Mouse (Mus musculus) neural tube, embryonic 11.5 days (tissue): ENCODE results near the gene Smarcd3. TPM values are rescaled to one million over a fixed set of nuclear protein-coding genes. Genes with fewer than 3 reads are reported as not detected.

Experiments
- ATAC-seq: fragments of 200-750 bp; cut with Nextera tagmentation; 2 replicates; pipeline ENCODE4 v1.8.0; 2017; ENCODE audit warnings: moderate number of reproducible peaks, mild to moderate bottlenecking, moderate TSS enrichment, moderate library complexity; ENCODE audit not compliant: insufficient read depth, low FRiP score, low TSS enrichment
- DNase-seq: peaks from one replicate; pipeline ENCODE4 v3.0.0-alpha.2; 2015; ENCODE audit warnings: low spot score
- H3K27ac ChIP-seq: fragments of 300-500 bp; sonication (generic); 2 replicates; pipeline ENCODE4 v1.5.1; 2014; ENCODE audit warnings: low read depth, mild to moderate bottlenecking, low read length
- H3K27me3 ChIP-seq: fragments of 300-500 bp; sonication (generic); 2 replicates; pipeline ENCODE4 v1.6.1; 2014; ENCODE audit warnings: mild to moderate bottlenecking, low read length, mixed read lengths; ENCODE audit not compliant: control insufficient read depth, insufficient read depth
- H3K36me3 ChIP-seq: fragments of 300-500 bp; sonication (generic); 2 replicates; pipeline ENCODE4 v1.6.1; 2014; ENCODE audit warnings: mild to moderate bottlenecking, low read length, moderate library complexity, mixed read lengths; ENCODE audit not compliant: control insufficient read depth, insufficient read depth
- H3K4me1 ChIP-seq: fragments of 300-500 bp; sonication (generic); 2 replicates; pipeline ENCODE4 v1.6.1; 2014; ENCODE audit warnings: low read length, mixed read lengths; ENCODE audit not compliant: control insufficient read depth, insufficient read depth
- H3K4me2 ChIP-seq: fragments of 300-500 bp; sonication (generic); 2 replicates; pipeline ENCODE4 v1.6.1; 2014; ENCODE audit warnings: low read depth, mild to moderate bottlenecking, moderate library complexity
- H3K4me3 ChIP-seq: fragments of 300-500 bp; sonication (generic); 2 replicates; pipeline ENCODE4 v1.5.1; 2014; ENCODE audit warnings: low read depth, low read length
- H3K9ac ChIP-seq: fragments of 300-500 bp; sonication (generic); 2 replicates; pipeline ENCODE4 v1.6.1; 2014; ENCODE audit warnings: mild to moderate bottlenecking, low read length
- H3K9me3 ChIP-seq: fragments of 300-500 bp; sonication (generic); 2 replicates; pipeline ENCODE4 v1.6.1; 2016; ENCODE audit warnings: low read length; ENCODE audit not compliant: control insufficient read depth
- WGBS: fragments of 180-500 bp; shearing (Covaris S2); extraction: QIAGEN DNeasy Blood & Tissue Kit; methylation state at CpG from one replicate; pipeline ENCODE4 v1.1.7; 2014; 5-methylcytosine and 5-hydroxymethylcytosine counted together
- polyA plus RNA-seq: library from polyadenylated mRNA; unstranded; fragments of >200 nt; fragmentation: Nextera tagmentation; extraction: Ambion mirVana; gene quantifications from 2 replicates; pipeline ENCODE4 v1.2.1, GENCODE M21; 2014

The Smarcd3 gene
- polyA plus RNA-seq: 43.7 and 49.3 TPM in 2 replicates

- Histone ChIP-seq H3K36me3 (no peaks in the 10 kb centered on the region), H3K4me1 (peaks cover 3% of the 10 kb centered on the region; the same call in 1 of the 2 replicates), H3K9ac (peak within 1 kb of the TSS; percentile 71), H3K4me3 (peak within 1 kb of the TSS; percentile 43), H3K27me3 (peaks cover 6% of the 10 kb centered on the region; the same call in 1 of the 2 replicates), H3K27ac (no peak within 1 kb of the TSS), H3K9me3 (no peaks in the 10 kb centered on the region), H3K4me2 (peak within 1 kb of the TSS; percentile 73)
- 3% methylated on average over 37 of the region's 37 CpGs for WGBS
- DNase-seq (peak; percentile 78), ATAC-seq (peak; percentile 58; the same call in 1 of the 2 replicates)
Observed at GRCm38 (mm10) chr5:24623986-24624821, at the start of gene Smarcd3. TSS of gene Smarcd3 (minus strand) at chr5:24624411.

GRCm38 (mm10) chr5:24661457-24661856 lies 37.2 kb upstream of the Smarcd3 start:
- Histone ChIP-seq H3K27me3 (no peaks in the 10 kb centered on the region), H3K36me3 (no peaks in the 10 kb centered on the region), H3K4me2 (no peak overlapping the region), H3K4me3 (no peak overlapping the region), H3K27ac (no peak overlapping the region), H3K9ac (no peak overlapping the region), H3K4me1 (no peaks in the 10 kb centered on the region), H3K9me3 (no peaks in the 10 kb centered on the region)
- DNase-seq (no peak), ATAC-seq (no peak)
- WGBS: 88% methylated on average over 6 of the region's 6 CpGs

GRCm38 (mm10) chr5:24659708-24660423 lies 35.7 kb upstream of the Smarcd3 start:
- Histone ChIP-seq H3K9me3 (no peaks in the 10 kb centered on the region), H3K4me3 (no peak overlapping the region), H3K9ac (no peak overlapping the region), H3K27me3 (no peaks in the 10 kb centered on the region), H3K4me2 (no peak overlapping the region), H3K4me1 (no peaks in the 10 kb centered on the region), H3K36me3 (no peaks in the 10 kb centered on the region), H3K27ac (no peak overlapping the region)
- no peak for ATAC-seq
- 89% methylated on average over 3 of the region's 4 CpGs for WGBS
- no peak for DNase-seq

- Histone ChIP-seq H3K36me3 (no peaks in the 10 kb centered on the region), H3K27me3 (no peaks in the 10 kb centered on the region), H3K27ac (no peak overlapping the region), H3K9ac (no peak overlapping the region), H3K9me3 (no peaks in the 10 kb centered on the region), H3K4me2 (no peak overlapping the region), H3K4me3 (no peak overlapping the region), H3K4me1 (no peaks in the 10 kb centered on the region)
- DNase-seq: no peak
- WGBS: 54% methylated on average over 2 of the region's 2 CpGs
- no peak for ATAC-seq
Observed at GRCm38 (mm10) chr5:24657113-24657512, 32.9 kb upstream of the Smarcd3 start.

- Histone ChIP-seq H3K9me3 (no peaks in the 10 kb centered on the region), H3K4me2 (no peak overlapping the region), H3K4me3 (no peak overlapping the region), H3K27me3 (no peaks in the 10 kb centered on the region), H3K4me1 (no peaks in the 10 kb centered on the region), H3K27ac (no peak overlapping the region), H3K36me3 (no peaks in the 10 kb centered on the region), H3K9ac (no peak overlapping the region)
- ATAC-seq (no peak), DNase-seq (no peak)
- 85% methylated on average over 6 of the region's 6 CpGs for WGBS
Observed at GRCm38 (mm10) chr5:24654491-24654890, 30.3 kb upstream of the Smarcd3 start.

GRCm38 (mm10) chr5:24652780-24653179 lies 28.6 kb upstream of the Smarcd3 start:
- Histone ChIP-seq H3K9me3 (no peaks in the 10 kb centered on the region), H3K27me3 (no peaks in the 10 kb centered on the region), H3K36me3 (no peaks in the 10 kb centered on the region), H3K4me2 (no peak overlapping the region), H3K4me3 (no peak overlapping the region), H3K9ac (no peak overlapping the region), H3K27ac (no peak overlapping the region), H3K4me1 (no peaks in the 10 kb centered on the region)
- 86% methylated on average over 5 of the region's 5 CpGs for WGBS
- ATAC-seq (no peak), DNase-seq (no peak)

GRCm38 (mm10) chr5:24651768-24652752 lies 27.8 kb upstream of the Smarcd3 start:
- WGBS: 31% methylated on average over 25 of the region's 25 CpGs
- H3K9me3 ChIP-seq: no peaks in the 10 kb centered on the region
- H3K9ac ChIP-seq: no peak overlapping the region
- H3K36me3 ChIP-seq: no peaks in the 10 kb centered on the region
- DNase-seq (peak; percentile 89), ATAC-seq (peak; percentile 58; the same call in 1 of the 2 replicates)
- H3K4me2 ChIP-seq: no peak overlapping the region
- no peak overlapping the region for H3K4me3 ChIP-seq
- H3K27ac ChIP-seq: no peak overlapping the region
- H3K4me1 ChIP-seq: no peaks in the 10 kb centered on the region
- H3K27me3 ChIP-seq: no peaks in the 10 kb centered on the region

GRCm38 (mm10) chr5:24651356-24651755 lies 27.1 kb upstream of the Smarcd3 start:
- no peak overlapping the region for H3K4me3 ChIP-seq
- 80% methylated on average over 6 of the region's 6 CpGs for WGBS
- ATAC-seq (no peak), DNase-seq (no peak)
- H3K27me3 ChIP-seq: no peaks in the 10 kb centered on the region
- no peaks in the 10 kb centered on the region for H3K9me3 ChIP-seq
- H3K4me1 ChIP-seq: no peaks in the 10 kb centered on the region
- H3K36me3 ChIP-seq: no peaks in the 10 kb centered on the region
- H3K4me2 ChIP-seq: no peak overlapping the region
- H3K9ac ChIP-seq: no peak overlapping the region
- no peak overlapping the region for H3K27ac ChIP-seq
